Mouse (Mus musculus) olfactory bulb, adult 2 months (tissue): Measurements from ENCODE around the gene Brcc3.

Source experiments
- CTCF ChIP-seq: fragments of 200-500 bp; IDR thresholded peaks from 2 replicates; pipeline ENCODE4 v1.5.1; 2012; ENCODE audit warnings: low read depth, mild to moderate bottlenecking, low read length, moderate library complexity; ENCODE audit not compliant: insufficient read depth
- POLR2A ChIP-seq: fragments of 200-500 bp; IDR thresholded peaks from 2 replicates; pipeline ENCODE4 v1.6.1; 2012; ENCODE audit warnings: mild to moderate bottlenecking, low read depth, low read length, moderate library complexity; ENCODE audit not compliant: insufficient read depth

DNA sequence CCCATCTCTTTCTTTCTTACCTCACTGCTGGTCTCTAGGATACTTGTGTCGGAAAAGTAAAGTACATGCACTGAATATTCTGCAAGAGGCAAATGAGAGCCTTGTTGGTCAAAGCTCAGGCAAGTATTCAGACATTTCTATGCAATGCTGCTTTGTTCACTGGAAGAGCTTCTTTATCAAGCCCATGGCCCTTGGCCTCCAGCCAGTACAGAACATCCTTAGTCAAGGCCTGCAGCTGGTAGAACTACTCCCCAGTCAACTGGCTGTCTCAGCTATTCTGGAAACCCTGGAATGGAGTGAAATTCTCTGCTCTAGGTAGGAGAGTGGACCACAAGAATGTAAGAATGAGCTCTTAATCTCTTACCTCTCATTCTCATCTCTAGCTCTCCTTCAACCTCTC is 73.5 kb downstream of the Brcc3 start:
- TF ChIP-seq CTCF, result no peak
- no peak for TF ChIP-seq POLR2A
